ENCODE assay signal across 17 mouse cellular contexts in genomic region chr3:55742654-55743053, GRCm38 (mm10). TPM values are rescaled to one million over a fixed set of nuclear protein-coding genes. Genes with fewer than 3 reads are reported as not detected.
DNase-seq lines count a peak whose midpoint lies in the region; ATAC-seq lines count a peak whose summit lies in the region.
"Had no signal": no experiment of that assay in that cellular context is flagged by ENCODE, and none has a peak within 500 bp of the region (broad histone marks: within the 10 kb centered on the region; RNA-seq: fewer than 3 reads in every experiment).

No protein-coding gene starts in this region.

- H3K4me1 ChIP-seq in forebrain, embryonic 13.5 days, result peaks cover 15% of the 10 kb centered on the region
- peaks cover 8% of the 10 kb centered on the region; the same call in 1 of the 2 replicates for H3K4me1 ChIP-seq in forebrain, embryonic 16.5 days (replicated peaks; ENCODE audit: control insufficient read depth, insufficient read depth, low read length)
- H3K4me1 ChIP-seq in hindbrain, embryonic 14.5 days (replicated peaks; ENCODE audit: control insufficient read depth, insufficient read depth, low read length), result peaks cover 32% of the 10 kb centered on the region
- peaks cover 28% of the 10 kb centered on the region for H3K4me1 ChIP-seq in midbrain, embryonic 15.5 days

- H3K36me3 ChIP-seq in forebrain, embryonic 13.5 days (ENCODE audit: poor library complexity, severe bottlenecking), result no peaks in the 10 kb centered on the region
- H3K36me3 ChIP-seq in forebrain, embryonic 16.5 days (ENCODE audit: control insufficient read depth, insufficient read depth), result no peaks in the 10 kb centered on the region
- H3K36me3 ChIP-seq in hindbrain, embryonic 14.5 days (replicated peaks; ENCODE audit: control insufficient read depth, insufficient read depth), result no peaks in the 10 kb centered on the region
- no peaks in the 10 kb centered on the region for H3K36me3 ChIP-seq in midbrain, embryonic 15.5 days (replicated peaks)

- no peak overlapping the region for H3K9ac ChIP-seq in forebrain, embryonic 13.5 days
- no peak overlapping the region for H3K9ac ChIP-seq in forebrain, embryonic 16.5 days (replicated peaks; ENCODE audit: low read depth, low read length)
- no peak overlapping the region for H3K9ac ChIP-seq in hindbrain, embryonic 14.5 days
- H3K9ac ChIP-seq in midbrain, embryonic 15.5 days, result no peak overlapping the region

- no peaks in the 10 kb centered on the region for H3K9me3 ChIP-seq in forebrain, embryonic 13.5 days (replicated peaks)
- no peaks in the 10 kb centered on the region for H3K9me3 ChIP-seq in forebrain, embryonic 16.5 days (ENCODE audit: control insufficient read depth, low read length)
- no peaks in the 10 kb centered on the region for H3K9me3 ChIP-seq in hindbrain, embryonic 14.5 days (ENCODE audit: control insufficient read depth, low read length)
- H3K9me3 ChIP-seq in midbrain, embryonic 15.5 days, result no peaks in the 10 kb centered on the region

- no peak overlapping the region for H3K4me3 ChIP-seq in forebrain, embryonic 13.5 days
- H3K4me3 ChIP-seq in forebrain, embryonic 16.5 days (replicated peaks; ENCODE audit: low read length), result no peak overlapping the region
- H3K4me3 ChIP-seq in hindbrain, embryonic 14.5 days (replicated peaks; ENCODE audit: low read length), result no peak overlapping the region
- H3K4me3 ChIP-seq in midbrain, embryonic 15.5 days, result no peak overlapping the region
- H3K4me3 ChIP-seq: left cerebral cortex, adult 2 months had no signal

- no peak overlapping the region for H3K4me2 ChIP-seq in forebrain, embryonic 13.5 days
- no peak overlapping the region for H3K4me2 ChIP-seq in forebrain, embryonic 16.5 days (ENCODE audit: low read length)
- H3K4me2 ChIP-seq in hindbrain, embryonic 14.5 days (replicated peaks), result no peak overlapping the region
- H3K4me2 ChIP-seq in midbrain, embryonic 15.5 days, result no peak overlapping the region

- WGBS in forebrain, embryonic 13.5 days, result 61% methylated on average over 4 of the region's 4 CpGs
- WGBS in forebrain, embryonic 16.5 days, result 45% methylated on average over 4 of the region's 4 CpGs
- WGBS in hindbrain, embryonic 14.5 days, result 50% methylated on average over 4 of the region's 4 CpGs
- 48% methylated on average over 4 of the region's 4 CpGs for WGBS in midbrain, embryonic 15.5 days

- peaks cover 23% of the 10 kb centered on the region for H3K27me3 ChIP-seq in forebrain, embryonic 13.5 days
- H3K27me3 ChIP-seq in forebrain, embryonic 16.5 days (replicated peaks; ENCODE audit: control insufficient read depth, insufficient read depth, low read length), result peaks cover 4% of the 10 kb centered on the region
- no peaks in the 10 kb centered on the region for H3K27me3 ChIP-seq in hindbrain, embryonic 14.5 days (ENCODE audit: control insufficient read depth, insufficient read depth, low read length)
- no peaks in the 10 kb centered on the region for H3K27me3 ChIP-seq in midbrain, embryonic 15.5 days (replicated peaks)
- H3K27me3 ChIP-seq: Patski had no signal

- peak; percentile 84 for DNase-seq in Muller cell, postnatal 12 days (ENCODE audit: inconsistent ontology term)
- no peak for DNase-seq in hindbrain, embryonic 14.5 days (ENCODE audit: low spot score)
- DNase-seq in kidney, adult 18-20 months, result no peak
- DNase-seq in lung, postnatal 10 days, result no peak
- DNase-seq: cerebellum, adult 2 months; gastrocnemius, postnatal 10 days; kidney, adult 8-10 months; lung, postnatal 4 days; right cerebral cortex, postnatal 14 days; thymus, postnatal 4 days had no signal

- ATAC-seq in forebrain, embryonic 13.5 days, result 0 out of 2 replicates have a peak, but pooled peaks have one; percentile 20
- no peak for ATAC-seq in forebrain, embryonic 16.5 days
- ATAC-seq in hindbrain, embryonic 14.5 days (ENCODE audit: low FRiP score), result 0 out of 2 replicates have a peak, but pooled peaks have one; percentile 57
- ATAC-seq in midbrain, embryonic 15.5 days (replicated peaks), result peak; percentile 55
- ATAC-seq in erythroblast, adult 5-6 weeks (replicated peaks; ENCODE audit: low FRiP score, poor library complexity, severe bottlenecking), result no peak
- ATAC-seq: Patski had no signal

- H3K27ac ChIP-seq in forebrain, embryonic 13.5 days, result no peak overlapping the region
- no peak overlapping the region for H3K27ac ChIP-seq in forebrain, embryonic 16.5 days (ENCODE audit: low read length)
- H3K27ac ChIP-seq in hindbrain, embryonic 14.5 days, result peak overlapping the region; percentile 81
- H3K27ac ChIP-seq in midbrain, embryonic 15.5 days, result peak overlapping the region; percentile 89
- H3K27ac ChIP-seq: left cerebral cortex, adult 2 months had no signal

RNA-seq across cellular contexts. Expression of gene Mab21l1, which starts 39.7 kb away (rescaled TPM):
- 16.1 and 42.0 TPM in 2 replicates for polyA plus RNA-seq in forebrain, embryonic 13.5 days (2015; fragmentation: Nextera tagmentation; extraction: Ambion mirVana)
- 17.5 and 32.2 TPM in 2 replicates for polyA plus RNA-seq in forebrain, embryonic 16.5 days (2015; fragmentation: Nextera tagmentation; extraction: Ambion mirVana)
- polyA plus RNA-seq in hindbrain, embryonic 14.5 days (2014; fragmentation: Nextera tagmentation; extraction: Ambion mirVana), result 131 and 149 TPM in 2 replicates
- polyA plus RNA-seq in midbrain, embryonic 15.5 days (2015; fragmentation: Nextera tagmentation; extraction: Ambion mirVana), result 159 and 172 TPM in 2 replicates
- total RNA-seq in erythroblast, adult 5-6 weeks (2015; ENCODE audit: low replicate concordance), result not detected in 2 replicates
- total RNA-seq in erythroblast, adult 5-6 weeks (2017; ENCODE audit: low replicate concordance), result not detected in 2 replicates
- total RNA-seq: hematopoietic stem cell, adult 5-6 weeks had no signal

Comparison
In these comparisons a context has a peak if more than half of its experiments do, and no peak if none do; other contexts are left out.
1. ATAC-seq: peak in forebrain, embryonic 13.5 days (single experiment), hindbrain, embryonic 14.5 days (single experiment) and midbrain, embryonic 15.5 days (single experiment); none in forebrain, embryonic 16.5 days (single experiment) and erythroblast, adult 5-6 weeks (single experiment).
2. H3K27ac ChIP-seq: peak in hindbrain, embryonic 14.5 days (single experiment) and midbrain, embryonic 15.5 days (single experiment); none in forebrain, embryonic 13.5 days (single experiment) and forebrain, embryonic 16.5 days (single experiment).